Mouse (Mus musculus): ENCODE results near the gene Cyb5rl. TPM values are rescaled to one million over a fixed set of nuclear protein-coding genes. Genes with fewer than 3 reads are reported as not detected.

The Cyb5rl gene
- polyA plus RNA-seq, 1 experiment from 2014 or later, result 4.3 TPM

GRCm38 (mm10) chr4:107063214-107063613 is 3.6 kb upstream of the Cyb5rl start:
- CTCF ChIA-PET, result no interaction called here
- POLR2A ChIA-PET, result no interaction called here
- DNase-seq (ENCODE audit: low read depth, low spot score), result no peak
- no peaks in the 10 kb centered on the region for H3K27me3 ChIP-seq
- in situ Hi-C loops (cut with MboI; ENCODE audit: low pct_unique_long_range_greater_than_20kb), result no loop called here
- TF ChIP-seq CTCF (IDR thresholded peaks at IDR 0.05), result no peak
- no peak for ATAC-seq

GRCm38 (mm10) chr4:107064394-107065098 is 2.2 kb upstream of the Cyb5rl start:
- ATAC-seq, result no peak
- TF ChIP-seq CTCF (IDR thresholded peaks at IDR 0.05), result no peak
- POLR2A ChIA-PET, result no interaction called here
- DNase-seq (ENCODE audit: low read depth, low spot score), result no peak
- in situ Hi-C loops (cut with MboI; ENCODE audit: low pct_unique_long_range_greater_than_20kb), result loop anchor here (5.0 kb wide), 1 partner anchor 103 kb away; no protein-coding TSS in a partner anchor
- H3K27me3 ChIP-seq, result no peaks in the 10 kb centered on the region
- CTCF ChIA-PET, result no interaction called here

- POLR2A ChIA-PET, result no interaction called here
- H3K27me3 ChIP-seq, result no peaks in the 10 kb centered on the region
- CTCF ChIA-PET, result no interaction called here
- DNase-seq (ENCODE audit: low read depth, low spot score) (no peak), ATAC-seq (no peak)
- no peak for TF ChIP-seq CTCF (IDR thresholded peaks at IDR 0.05)
- in situ Hi-C loops (cut with MboI; ENCODE audit: low pct_unique_long_range_greater_than_20kb), result loop anchor here (5.0 kb wide), 1 partner anchor 100 kb away; no protein-coding TSS in a partner anchor
These were observed 508 bp downstream of the Cyb5rl start for GRCm38 (mm10) chr4:107067151-107067840.

- ATAC-seq (no peak), DNase-seq (ENCODE audit: low read depth, low spot score) (peak; percentile 12)
- POLR2A ChIA-PET, result no interaction called here
- H3K27me3 ChIP-seq, result no peaks in the 10 kb centered on the region
- in situ Hi-C loops (cut with MboI; ENCODE audit: low pct_unique_long_range_greater_than_20kb), result no loop called here
- CTCF ChIA-PET, result interaction anchor here (0.7 to 1.6 kb wide), 3 partner anchors 10 to 17 kb away, joined by 3 to 4 read pairs (median 3); no protein-coding TSS in a partner anchor
- no peak for TF ChIP-seq CTCF (IDR thresholded peaks at IDR 0.05)
These were observed 5.6 kb downstream of the Cyb5rl start for GRCm38 (mm10) chr4:107072343-107072742.

- no peaks in the 10 kb centered on the region for H3K27me3 ChIP-seq
- in situ Hi-C loops (cut with MboI; ENCODE audit: low pct_unique_long_range_greater_than_20kb), result no loop called here
- ATAC-seq (no peak), DNase-seq (ENCODE audit: low read depth, low spot score) (no peak)
- no peak for TF ChIP-seq CTCF (IDR thresholded peaks at IDR 0.05)
- ChIA-PET POLR2A (no interaction called here), CTCF (no interaction called here)
These were observed 8.7 kb downstream of the Cyb5rl start for GRCm38 (mm10) chr4:107075456-107075855.

- DNase-seq (ENCODE audit: low read depth, low spot score), result no peak
- ATAC-seq, result no peak
- POLR2A ChIA-PET, result no interaction called here
- in situ Hi-C loops (cut with MboI; ENCODE audit: low pct_unique_long_range_greater_than_20kb), result no loop called here
- TF ChIP-seq CTCF (IDR thresholded peaks at IDR 0.05), result no peak
- CTCF ChIA-PET, result no interaction called here
- no peaks in the 10 kb centered on the region for H3K27me3 ChIP-seq
These were observed 12.1 kb downstream of the Cyb5rl start for GRCm38 (mm10) chr4:107078894-107079293.

- DNase-seq (ENCODE audit: low read depth, low spot score), result peak; percentile 69
- POLR2A ChIA-PET, result interaction anchor here (0.7 kb wide), 1 partner anchor 252 kb away, joined by 3 read pairs; no protein-coding TSS in a partner anchor
- CTCF ChIA-PET, result no interaction called here
- in situ Hi-C loops (cut with MboI; ENCODE audit: low pct_unique_long_range_greater_than_20kb), result no loop called here
- no peak for TF ChIP-seq CTCF (IDR thresholded peaks at IDR 0.05)
- peak; percentile 52 for ATAC-seq
- H3K27me3 ChIP-seq, result no peaks in the 10 kb centered on the region
These were observed 12.9 kb downstream of the Cyb5rl start for GRCm38 (mm10) chr4:107079716-107080115.

GRCm38 (mm10) chr4:107082185-107082584 is 15.4 kb downstream of the Cyb5rl start:
- POLR2A ChIA-PET, result no interaction called here
- DNase-seq (ENCODE audit: low read depth, low spot score), result no peak
- CTCF ChIA-PET, result interaction anchor here (1.3 kb wide), 1 partner anchor 10 kb away, joined by 3 read pairs; no protein-coding TSS in a partner anchor

GRCm38 (mm10) chr4:107083126-107083525 is 16.3 kb downstream of the Cyb5rl start:
- TF ChIP-seq CTCF (IDR thresholded peaks at IDR 0.05), result no peak
- in situ Hi-C loops (cut with MboI; ENCODE audit: low pct_unique_long_range_greater_than_20kb), result no loop called here
- no peak for DNase-seq (ENCODE audit: low read depth, low spot score)
- ChIA-PET POLR2A (no interaction called here), CTCF (no interaction called here)
- H3K27me3 ChIP-seq, result no peaks in the 10 kb centered on the region
- ATAC-seq, result no peak

More at GRCm38 (mm10) chr4:107082185-107082584, 15.4 kb downstream of the Cyb5rl start:
- ATAC-seq, result no peak
- no peaks in the 10 kb centered on the region for H3K27me3 ChIP-seq
- in situ Hi-C loops (cut with MboI; ENCODE audit: low pct_unique_long_range_greater_than_20kb), result no loop called here
- no peak for TF ChIP-seq CTCF (IDR thresholded peaks at IDR 0.05)

GRCm38 (mm10) chr4:107084343-107084742 is 17.6 kb downstream of the Cyb5rl start:
- TF ChIP-seq CTCF (IDR thresholded peaks at IDR 0.05), result no peak
- ChIA-PET CTCF (no interaction called here), POLR2A (no interaction called here)
- no peak for DNase-seq (ENCODE audit: low read depth, low spot score)
- no peak for ATAC-seq
- no peaks in the 10 kb centered on the region for H3K27me3 ChIP-seq
- in situ Hi-C loops (cut with MboI; ENCODE audit: low pct_unique_long_range_greater_than_20kb), result no loop called here

GRCm38 (mm10) chr4:107084858-107085257 is 18.1 kb downstream of the Cyb5rl start:
- ChIA-PET CTCF (no interaction called here), POLR2A (no interaction called here)
- H3K27me3 ChIP-seq, result no peaks in the 10 kb centered on the region
- ATAC-seq (no peak), DNase-seq (ENCODE audit: low read depth, low spot score) (no peak)
- TF ChIP-seq CTCF (IDR thresholded peaks at IDR 0.05), result no peak
- in situ Hi-C loops (cut with MboI; ENCODE audit: low pct_unique_long_range_greater_than_20kb), result no loop called here

Data from Patski (cell line).